9 mouse cellular contexts compared by ENCODE assay signal in the genomic region with DNA sequence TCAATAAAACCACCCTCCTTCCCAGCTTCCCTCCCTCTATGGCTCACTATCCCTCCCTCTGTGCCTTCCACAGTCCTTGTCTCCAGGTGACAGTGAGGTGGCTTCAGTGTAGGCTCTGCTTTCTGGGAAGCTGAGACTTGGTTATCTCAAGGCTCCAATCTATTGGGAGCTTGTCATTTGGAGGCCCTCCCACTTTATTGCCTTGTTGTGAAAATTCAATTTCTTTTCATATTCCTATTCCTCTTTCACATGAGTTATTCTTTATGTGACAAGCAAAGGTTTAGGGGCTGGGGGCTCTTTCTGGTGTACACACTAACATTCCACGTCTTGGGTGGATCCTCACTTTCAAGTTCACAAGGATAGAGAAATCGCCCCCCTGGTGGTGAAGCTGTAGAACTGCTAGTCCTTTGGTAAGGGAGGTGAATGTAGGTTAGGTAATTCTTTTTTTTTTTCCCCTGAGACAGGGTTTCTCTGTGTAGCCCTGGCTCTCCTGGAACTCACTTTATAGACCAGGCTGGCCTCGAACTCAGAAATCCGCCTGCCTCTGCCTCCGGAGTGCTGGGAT. TPM values are rescaled to one million over a fixed set of nuclear protein-coding genes. Genes with fewer than 3 reads are reported as not detected.
DNase-seq lines count a peak whose midpoint lies in the region; ATAC-seq and TF ChIP-seq lines count a peak whose summit lies in the region.
"Had no signal": no experiment of that assay in that cellular context is flagged by ENCODE, and none has a peak within 500 bp of the region (broad histone marks: within the 10 kb centered on the region; RNA-seq: fewer than 3 reads in every experiment).

No protein-coding gene starts in this region.

- no peak for DNase-seq in kidney, adult 2 months
- DNase-seq in kidney, postnatal 14 days = no peak
- DNase-seq in ES-E14 (ENCODE audit: low read depth, low spot score) = peak; percentile 65
- peak; percentile 54 for DNase-seq in c-Kit-positive CD71-positive TER-119-positive erythroid progenitor cells, embryonic 14.5 days (ENCODE audit: low spot score)
- peak; percentile 61 for DNase-seq in intestine, embryonic 14.5 days (ENCODE audit: low spot score)
- DNase-seq in neural tube, embryonic 11.5 days (ENCODE audit: low spot score) = peak; percentile 17
- no peak for DNase-seq in layer of hippocampus, postnatal 36 days
- DNase-seq in left cerebral cortex, adult 8-10 months (ENCODE audit: low spot score in 2 of 2) = no peak

- H3K36me3 ChIP-seq in kidney, adult 2 months (ENCODE audit: control insufficient read depth, insufficient read depth, low read length) = no peaks in the 10 kb centered on the region
- no peaks in the 10 kb centered on the region for H3K36me3 ChIP-seq in ES-E14 (ENCODE audit: control insufficient read depth, insufficient read depth, low read length, poor library complexity, severe bottlenecking)
- H3K36me3 ChIP-seq in intestine, embryonic 14.5 days (ENCODE audit: control insufficient read depth, insufficient read depth, low read length) = no peaks in the 10 kb centered on the region
- no peaks in the 10 kb centered on the region for H3K36me3 ChIP-seq in neural tube, embryonic 11.5 days (ENCODE audit: control insufficient read depth, insufficient read depth, low read length)
- H3K36me3 ChIP-seq: heart, embryonic 15.5 days had no signal

- no peak for ATAC-seq in intestine, embryonic 14.5 days (replicated peaks; ENCODE audit: low FRiP score, low TSS enrichment, low read depth)
- no peak for ATAC-seq in neural tube, embryonic 11.5 days (ENCODE audit: insufficient read depth, low FRiP score, low TSS enrichment)

- WGBS in kidney, adult 2 months = 56% methylated on average over 5 of the region's 5 CpGs
- WGBS in intestine, embryonic 14.5 days = 60% methylated on average over 5 of the region's 5 CpGs
- 66% methylated on average over 5 of the region's 5 CpGs for WGBS in neural tube, embryonic 11.5 days

- H3K4me3 ChIP-seq in kidney, adult 2 months (ENCODE audit: insufficient read depth, low read depth, low read length) = no peak overlapping the region
- H3K4me3 ChIP-seq in ES-E14 (ENCODE audit: insufficient read depth in 1 of 2, low read depth in 1 of 2, low read length in 2 of 2, poor library complexity in 1 of 2, severe bottlenecking in 1 of 2) = no peak overlapping the region
- H3K4me3 ChIP-seq in intestine, embryonic 14.5 days (ENCODE audit: low read depth, low read length) = no peak overlapping the region
- no peak overlapping the region for H3K4me3 ChIP-seq in neural tube, embryonic 11.5 days (ENCODE audit: low read depth, low read length)
- H3K4me3 ChIP-seq: heart, embryonic 15.5 days had no signal

- TF ChIP-seq POLR2A in kidney, adult 2 months (IDR thresholded peaks at IDR 0.05; ENCODE audit: low read depth, low read length) = no peak

- H3K9me3 ChIP-seq in ES-E14 (ENCODE audit: control insufficient read depth, insufficient read depth, low read depth, low read length) = no peaks in the 10 kb centered on the region
- H3K9me3 ChIP-seq in intestine, embryonic 14.5 days (ENCODE audit: control insufficient read depth, low read length) = no peaks in the 10 kb centered on the region
- H3K9me3 ChIP-seq in neural tube, embryonic 11.5 days (ENCODE audit: control insufficient read depth, low read length) = no peaks in the 10 kb centered on the region
- H3K9me3 ChIP-seq: heart, embryonic 15.5 days had no signal

- H3K4me2 ChIP-seq in intestine, embryonic 14.5 days (ENCODE audit: low read length) = no peak overlapping the region
- no peak overlapping the region for H3K4me2 ChIP-seq in neural tube, embryonic 11.5 days (ENCODE audit: low read depth)
- H3K4me2 ChIP-seq: heart, embryonic 15.5 days had no signal

- peaks cover 27% of the 10 kb centered on the region for H3K4me1 ChIP-seq in kidney, adult 2 months (ENCODE audit: control insufficient read depth, insufficient read depth, low read length)
- H3K4me1 ChIP-seq in ES-E14 (ENCODE audit: control insufficient read depth in 2 of 2, insufficient read depth in 2 of 2, low read length in 2 of 2, poor library complexity in 1 of 2) = peaks cover 16 to 27% of the 10 kb centered on the region in 2 experiments
- peaks cover 16% of the 10 kb centered on the region for H3K4me1 ChIP-seq in intestine, embryonic 14.5 days (replicated peaks; ENCODE audit: control insufficient read depth, insufficient read depth, low read length)
- peaks cover 6% of the 10 kb centered on the region for H3K4me1 ChIP-seq in neural tube, embryonic 11.5 days (ENCODE audit: control insufficient read depth, insufficient read depth, low read length)

- H3K27ac ChIP-seq in kidney, adult 2 months (ENCODE audit: insufficient read depth, low read depth, low read length) = peak overlapping the region; percentile 87; the same call in 1 of the 2 replicates
- H3K27ac ChIP-seq in ES-E14 (ENCODE audit: insufficient read depth, low read depth, low read length, poor library complexity, severe bottlenecking) = peak overlapping the region; percentile 86
- no peak overlapping the region for H3K27ac ChIP-seq in intestine, embryonic 14.5 days (ENCODE audit: low read depth)
- no peak overlapping the region for H3K27ac ChIP-seq in neural tube, embryonic 11.5 days (ENCODE audit: low read depth, low read length)
- H3K27ac ChIP-seq: heart, embryonic 15.5 days had no signal

- H3K9ac ChIP-seq in ES-E14 (ENCODE audit: insufficient read depth, low read depth, low read length, poor library complexity, severe bottlenecking) = peak overlapping the region; percentile 57; the same call in 1 of the 2 replicates
- no peak overlapping the region for H3K9ac ChIP-seq in intestine, embryonic 14.5 days (ENCODE audit: low read length)
- no peak overlapping the region for H3K9ac ChIP-seq in neural tube, embryonic 11.5 days (ENCODE audit: low read length)
- H3K9ac ChIP-seq: heart, embryonic 15.5 days had no signal

- in situ Hi-C loops in ES-E14 (cut with MboI; ENCODE audit: low sequenced_read_pairs in 2 of 2, unreplicated experiment in 2 of 2) = no loop called here

- H3K27me3 ChIP-seq in kidney, adult 2 months (replicated peaks; ENCODE audit: control insufficient read depth, insufficient read depth, low read length) = no peaks in the 10 kb centered on the region
- no peaks in the 10 kb centered on the region for H3K27me3 ChIP-seq in intestine, embryonic 14.5 days (replicated peaks; ENCODE audit: control insufficient read depth, insufficient read depth, low read length)
- no peaks in the 10 kb centered on the region for H3K27me3 ChIP-seq in neural tube, embryonic 11.5 days (ENCODE audit: control insufficient read depth, insufficient read depth, low read length)
- H3K27me3 ChIP-seq: heart, embryonic 15.5 days had no signal

- peak; percentile 44 for TF ChIP-seq CTCF in kidney, adult 2 months (conservative IDR thresholded peaks at IDR 0.05; ENCODE audit: insufficient read depth, insufficient read length, low read depth, low read length)

TF ChIP-seq in ES-E14, 5 proteins besides CTCF, POLR2A, EP300 and RAD21:
- no peak for TF ChIP-seq CHD2 (IDR thresholded peaks at IDR 0.05; ENCODE audit: low read depth, low read length)
- 0 out of 2 replicates have a peak, but pooled peaks have one; percentile 53 for TF ChIP-seq ZNF384 (IDR thresholded peaks at IDR 0.05; ENCODE audit: low read depth, low read length)

RNA-seq across cellular contexts. Expression of gene Ncor1, which starts 37.9 kb away (rescaled TPM):
- polyA plus RNA-seq in kidney, adult 2 months (2012; rRNA removed) = 110 and 127 TPM in 2 replicates
- total RNA-seq in ES-E14 (2012; rRNA removed) = 186 and 206 TPM in 2 replicates
- 139 and 158 TPM in 2 replicates for polyA plus RNA-seq in intestine, embryonic 14.5 days (2014; fragmentation: Nextera tagmentation; extraction: Ambion mirVana)
- polyA plus RNA-seq in neural tube, embryonic 11.5 days (2014; fragmentation: Nextera tagmentation; extraction: Ambion mirVana) = 160 and 176 TPM in 2 replicates
- 100 to 1,000 TPM; 276 to 321 TPM for total RNA-seq in layer of hippocampus, postnatal 36 days (2021)
- total RNA-seq in left cerebral cortex, adult 8-10 months (2022) = 100 to 1,000 TPM; 238 to 310 (median 267) TPM

RNA-seq across cellular contexts. Expression of gene Pigl, which starts 38.0 kb away (rescaled TPM):
- 7.1 and 8.7 TPM in 2 replicates for polyA plus RNA-seq in kidney, adult 2 months (2012; rRNA removed)
- total RNA-seq in ES-E14 (2012; rRNA removed) = 21.9 and 25.8 TPM in 2 replicates
- 12.0 and 13.5 TPM in 2 replicates for polyA plus RNA-seq in intestine, embryonic 14.5 days (2014; fragmentation: Nextera tagmentation; extraction: Ambion mirVana)
- 13.1 and 15.3 TPM in 2 replicates for polyA plus RNA-seq in neural tube, embryonic 11.5 days (2014; fragmentation: Nextera tagmentation; extraction: Ambion mirVana)
- 1 to 10 TPM; 6.4 to 8.4 TPM for total RNA-seq in layer of hippocampus, postnatal 36 days (2021)
- 1 to 10 TPM; 4.7 to 6.6 (median 5.9) TPM for total RNA-seq in left cerebral cortex, adult 8-10 months (2022)

RNA-seq across cellular contexts. Expression of gene Cenpv, which starts 42.8 kb away (rescaled TPM):
- 34.4 and 41.7 TPM in 2 replicates for polyA plus RNA-seq in kidney, adult 2 months (2012; rRNA removed)
- 66.5 and 68.0 TPM in 2 replicates for total RNA-seq in ES-E14 (2012; rRNA removed)
- polyA plus RNA-seq in intestine, embryonic 14.5 days (2014; fragmentation: Nextera tagmentation; extraction: Ambion mirVana) = 31.1 and 44.9 TPM in 2 replicates
- 59.6 and 66.7 TPM in 2 replicates for polyA plus RNA-seq in neural tube, embryonic 11.5 days (2014; fragmentation: Nextera tagmentation; extraction: Ambion mirVana)
- total RNA-seq in layer of hippocampus, postnatal 36 days (2021) = 10 to 100 TPM; 37.6 to 39.6 TPM
- 10 to 100 TPM; 29.2 to 35.6 (median 31.8) TPM for total RNA-seq in left cerebral cortex, adult 8-10 months (2022)

RNA-seq across cellular contexts. Expression of gene Ubb, which starts 54.7 kb away (rescaled TPM):
- polyA plus RNA-seq in kidney, adult 2 months (2012; rRNA removed) = 1,891 and 2,089 TPM in 2 replicates
- 1,350 and 1,664 TPM in 2 replicates for total RNA-seq in ES-E14 (2012; rRNA removed)
- 2,820 and 3,158 TPM in 2 replicates for polyA plus RNA-seq in intestine, embryonic 14.5 days (2014; fragmentation: Nextera tagmentation; extraction: Ambion mirVana)
- 3,903 and 3,916 TPM in 2 replicates for polyA plus RNA-seq in neural tube, embryonic 11.5 days (2014; fragmentation: Nextera tagmentation; extraction: Ambion mirVana)
- total RNA-seq in layer of hippocampus, postnatal 36 days (2021) = 1,000 to 10,000 TPM; 1,774 to 1,889 TPM
- 1,000 to 10,000 TPM; 1,765 to 1,972 (median 1,844) TPM for total RNA-seq in left cerebral cortex, adult 8-10 months (2022)

Comparison
In these comparisons a context has a peak if more than half of its experiments do, and no peak if none do; other contexts are left out.
1. DNase-seq: peak in ES-E14 (single experiment), c-Kit-positive CD71-positive TER-119-positive erythroid progenitor cells, embryonic 14.5 days (single experiment), intestine, embryonic 14.5 days (single experiment) and neural tube, embryonic 11.5 days (single experiment); none in kidney, adult 2 months (single experiment), kidney, postnatal 14 days (single experiment), layer of hippocampus, postnatal 36 days (0 of 2) and left cerebral cortex, adult 8-10 months (0 of 2).
2. H3K27ac ChIP-seq: peak in kidney, adult 2 months (single experiment) and ES-E14 (single experiment); none in intestine, embryonic 14.5 days (single experiment) and neural tube, embryonic 11.5 days (single experiment).